Mouse (Mus musculus): ENCODE measurements at regions not wholly inside any gene's neighbourhood (a gene's known extent, or its start where the extent isn't known, plus 50 kb on each side); places are given as distances from the start of the nearest gene placed in this dataset.
A peak's percentile ranks its signal among the peaks of the same experiment; 100 is the strongest.

- no peak for DNase-seq (ENCODE audit: low spot score in 2 of 2)
- no peak for TF ChIP-seq CTCF (conservative IDR thresholded peaks at IDR 0.05)
- no peak overlapping the region for H3K27ac ChIP-seq
- no peak overlapping the region for H3K4me3 ChIP-seq
Measured at GRCm38 (mm10) chr10:44765527-44765926, 237.2 kb upstream of the Prdm1 start.

GRCm38 (mm10) chr10:44763102-44763501, 234.8 kb upstream of the Prdm1 start:
- Histone ChIP-seq H3K27ac (no peak overlapping the region), H3K4me3 (no peak overlapping the region)
- DNase-seq (ENCODE audit: low spot score in 2 of 2): no peak
- no peak for TF ChIP-seq CTCF (conservative IDR thresholded peaks at IDR 0.05)

- no peak for TF ChIP-seq CTCF (conservative IDR thresholded peaks at IDR 0.05)
Measured at GRCm38 (mm10) chr10:44762068-44762467, 233.8 kb upstream of the Prdm1 start.

GRCm38 (mm10) chr10:44761324-44761723, 233.0 kb upstream of the Prdm1 start:
- H3K27ac ChIP-seq: no peak overlapping the region
- TF ChIP-seq CTCF (conservative IDR thresholded peaks at IDR 0.05): peak; percentile 75
- no peak overlapping the region for H3K4me3 ChIP-seq
- no peak for DNase-seq (ENCODE audit: low spot score in 2 of 2)

More at GRCm38 (mm10) chr10:44762068-44762467, 233.8 kb upstream of the Prdm1 start:
- no peak for DNase-seq (ENCODE audit: low spot score in 2 of 2)
- Histone ChIP-seq H3K4me3 (no peak overlapping the region), H3K27ac (no peak overlapping the region)

- Histone ChIP-seq H3K4me3 (no peak overlapping the region), H3K27ac (no peak overlapping the region)
- TF ChIP-seq CTCF (conservative IDR thresholded peaks at IDR 0.05): no peak
- DNase-seq (ENCODE audit: low spot score in 2 of 2): peak; percentile 11 to 17
Measured at GRCm38 (mm10) chr10:44755355-44755957, 227.2 kb upstream of the Prdm1 start.

GRCm38 (mm10) chr10:44754930-44755329, 226.6 kb upstream of the Prdm1 start:
- no peak overlapping the region for H3K27ac ChIP-seq
- no peak overlapping the region for H3K4me3 ChIP-seq
- no peak for DNase-seq (ENCODE audit: low spot score in 2 of 2)
- TF ChIP-seq CTCF (conservative IDR thresholded peaks at IDR 0.05): no peak

- no peak overlapping the region for H3K27ac ChIP-seq
- no peak for TF ChIP-seq CTCF (conservative IDR thresholded peaks at IDR 0.05)
- H3K4me3 ChIP-seq: no peak overlapping the region
- DNase-seq (ENCODE audit: low spot score in 2 of 2): no peak
Measured at GRCm38 (mm10) chr10:44752719-44753390, 224.6 kb upstream of the Prdm1 start.

GRCm38 (mm10) chr10:44751061-44751460, 222.8 kb upstream of the Prdm1 start:
- DNase-seq (ENCODE audit: low spot score in 2 of 2): no peak
- no peak overlapping the region for H3K27ac ChIP-seq
- TF ChIP-seq CTCF (conservative IDR thresholded peaks at IDR 0.05): no peak
- no peak overlapping the region for H3K4me3 ChIP-seq

- no peak overlapping the region for H3K27ac ChIP-seq
- no peak for TF ChIP-seq CTCF (conservative IDR thresholded peaks at IDR 0.05)
- no peak for DNase-seq (ENCODE audit: low spot score in 2 of 2)
- H3K4me3 ChIP-seq: no peak overlapping the region
Measured at GRCm38 (mm10) chr10:44749206-44749605, 220.9 kb upstream of the Prdm1 start.

- DNase-seq (ENCODE audit: low spot score in 2 of 2): no peak
- no peak for TF ChIP-seq CTCF (conservative IDR thresholded peaks at IDR 0.05)
- H3K4me3 ChIP-seq: no peak overlapping the region
- no peak overlapping the region for H3K27ac ChIP-seq
Measured at GRCm38 (mm10) chr10:44747419-44747818, 219.1 kb upstream of the Prdm1 start.

GRCm38 (mm10) chr10:44744221-44744620, 215.9 kb upstream of the Prdm1 start:
- H3K4me3 ChIP-seq: no peak overlapping the region
- TF ChIP-seq CTCF (conservative IDR thresholded peaks at IDR 0.05): no peak
- DNase-seq (ENCODE audit: low spot score in 2 of 2): no peak
- H3K27ac ChIP-seq: no peak overlapping the region

GRCm38 (mm10) chr10:44733641-44734040, 205.3 kb upstream of the Prdm1 start:
- no peak overlapping the region for H3K4me3 ChIP-seq
- no peak for TF ChIP-seq CTCF (conservative IDR thresholded peaks at IDR 0.05)
- DNase-seq (ENCODE audit: low spot score in 2 of 2): no peak
- no peak overlapping the region for H3K27ac ChIP-seq

- DNase-seq (ENCODE audit: low spot score in 2 of 2): no peak
- no peak for TF ChIP-seq CTCF (conservative IDR thresholded peaks at IDR 0.05)
- no peak overlapping the region for H3K27ac ChIP-seq
- no peak overlapping the region for H3K4me3 ChIP-seq
Measured at GRCm38 (mm10) chr10:44730721-44731120, 202.4 kb upstream of the Prdm1 start.

GRCm38 (mm10) chr10:44728963-44729362, 200.7 kb upstream of the Prdm1 start:
- no peak for DNase-seq (ENCODE audit: low spot score in 2 of 2)
- Histone ChIP-seq H3K27ac (no peak overlapping the region), H3K4me3 (no peak overlapping the region)
- no peak for TF ChIP-seq CTCF (conservative IDR thresholded peaks at IDR 0.05)
